Comparison of ENCODE assay signal across 10 mouse cellular contexts in the genomic region with DNA sequence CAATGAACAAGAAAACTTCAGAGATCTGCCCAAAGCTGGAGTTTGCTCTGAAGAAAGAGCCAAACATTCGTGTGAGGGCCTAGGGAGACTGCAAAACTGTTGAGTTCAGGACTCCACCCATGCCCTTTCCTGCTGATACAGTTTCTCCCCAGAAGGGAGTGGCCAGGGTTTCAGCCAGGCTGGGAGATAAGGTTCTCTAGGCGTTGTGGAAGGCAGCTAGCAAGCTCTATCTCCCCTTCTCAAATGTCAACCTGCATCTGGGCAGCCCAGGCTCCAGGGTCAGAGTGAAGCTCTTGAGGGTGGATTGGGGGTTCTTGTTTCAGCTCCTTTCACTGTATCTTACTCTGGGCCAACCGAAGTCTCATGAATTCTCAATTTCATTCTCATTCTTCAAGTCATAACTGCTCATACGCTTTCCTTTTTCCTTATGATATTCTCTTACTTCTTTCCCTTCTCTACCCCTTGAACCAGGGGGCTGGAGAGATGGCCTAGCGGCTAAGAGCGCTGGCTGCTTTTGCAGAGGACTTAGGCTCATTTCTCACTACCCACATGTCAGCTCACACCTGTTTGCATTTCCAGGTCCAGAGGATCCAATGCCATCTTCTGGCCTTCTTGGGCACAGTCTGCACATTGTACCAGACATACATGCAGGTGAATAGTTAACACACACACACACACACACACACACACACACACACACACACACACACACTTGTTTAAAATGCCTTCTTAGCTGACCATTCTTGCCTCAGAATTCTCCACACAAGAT. TPM values are rescaled to one million over a fixed set of nuclear protein-coding genes. Genes with fewer than 3 reads are reported as not detected.
A peak's percentile ranks its signal among the peaks of the same experiment; 100 is the strongest.
DNase-seq lines count a peak whose midpoint lies in the region; ATAC-seq lines count a peak whose summit lies in the region.
"Had no signal": no experiment of that assay in that cellular context is flagged by ENCODE, and none has a peak within 500 bp of the region (broad histone marks: within the 10 kb centered on the region; RNA-seq: fewer than 3 reads in every experiment).

No protein-coding gene starts in this region.

- no peak for DNase-seq in midbrain, embryonic 10.5 days (ENCODE audit: low spot score)
- DNase-seq in liver: peak; percentile 92
- peak; percentile 55 to 57 for DNase-seq in spleen, postnatal 14 days (ENCODE audit: low spot score in 2 of 2)
- DNase-seq in cerebellum, adult 11-12 months: no peak
- DNase-seq: forebrain, postnatal 0 days had no signal

- 0 out of 2 replicates have a peak overlapping the region, but pooled peaks have one; percentile 23 for H3K27ac ChIP-seq in midbrain, embryonic 10.5 days (replicated peaks)
- H3K27ac ChIP-seq in midbrain, embryonic 16.5 days (ENCODE audit: low read length): no peak overlapping the region
- no peak overlapping the region for H3K27ac ChIP-seq in forebrain, embryonic 12.5 days
- H3K27ac ChIP-seq: midbrain, embryonic 13.5 days had no signal

- H3K4me3 ChIP-seq in midbrain, embryonic 10.5 days: no peak overlapping the region
- H3K4me3 ChIP-seq in midbrain, embryonic 16.5 days (ENCODE audit: low read depth, low read length): no peak overlapping the region
- H3K4me3 ChIP-seq in forebrain, embryonic 12.5 days (replicated peaks): no peak overlapping the region
- H3K4me3 ChIP-seq: midbrain, embryonic 13.5 days had no signal

- H3K4me1 ChIP-seq in midbrain, embryonic 10.5 days: peaks cover 3% of the 10 kb centered on the region; the same call in 1 of the 2 replicates
- H3K4me1 ChIP-seq in midbrain, embryonic 16.5 days (ENCODE audit: control insufficient read depth, insufficient read depth, low read length): no peaks in the 10 kb centered on the region
- H3K4me1 ChIP-seq in forebrain, embryonic 12.5 days: 0 out of 2 replicates have a peak, but pooled peaks cover 4% of the 10 kb centered on the region

- WGBS in midbrain, embryonic 10.5 days: 80% methylated on average over 6 of the region's 6 CpGs
- 81% methylated on average over 6 of the region's 6 CpGs for WGBS in midbrain, embryonic 16.5 days
- WGBS in forebrain, embryonic 12.5 days: 77% methylated on average over 6 of the region's 6 CpGs

- H3K9ac ChIP-seq in midbrain, embryonic 16.5 days (ENCODE audit: low read depth, low read length): no peak overlapping the region
- no peak overlapping the region for H3K9ac ChIP-seq in forebrain, embryonic 12.5 days
- H3K9ac ChIP-seq: forebrain, postnatal 0 days; midbrain, embryonic 13.5 days had no signal

- no peaks in the 10 kb centered on the region for H3K27me3 ChIP-seq in midbrain, embryonic 10.5 days (ENCODE audit: low read depth, poor library complexity, severe bottlenecking)
- H3K27me3 ChIP-seq in midbrain, embryonic 16.5 days (ENCODE audit: control insufficient read depth, insufficient read depth, low read depth, low read length): no peaks in the 10 kb centered on the region
- no peaks in the 10 kb centered on the region for H3K27me3 ChIP-seq in forebrain, embryonic 12.5 days
- H3K27me3 ChIP-seq: midbrain, embryonic 13.5 days had no signal

- no peaks in the 10 kb centered on the region; the same call in 1 of the 2 replicates for H3K9me3 ChIP-seq in midbrain, embryonic 10.5 days (replicated peaks)
- H3K9me3 ChIP-seq in midbrain, embryonic 16.5 days (replicated peaks; ENCODE audit: control insufficient read depth, low read length, poor library complexity, severe bottlenecking): no peaks in the 10 kb centered on the region
- H3K9me3 ChIP-seq in forebrain, embryonic 12.5 days: no peaks in the 10 kb centered on the region
- H3K9me3 ChIP-seq: midbrain, embryonic 13.5 days had no signal

- no peaks in the 10 kb centered on the region for H3K36me3 ChIP-seq in midbrain, embryonic 10.5 days
- no peaks in the 10 kb centered on the region for H3K36me3 ChIP-seq in midbrain, embryonic 16.5 days (ENCODE audit: control insufficient read depth, insufficient read depth, low read length)
- no peaks in the 10 kb centered on the region for H3K36me3 ChIP-seq in forebrain, embryonic 12.5 days (replicated peaks)
- H3K36me3 ChIP-seq: midbrain, embryonic 13.5 days had no signal

- H3K4me2 ChIP-seq in midbrain, embryonic 16.5 days (ENCODE audit: low read length): no peak overlapping the region
- H3K4me2 ChIP-seq in forebrain, embryonic 12.5 days: no peak overlapping the region
- H3K4me2 ChIP-seq: midbrain, embryonic 13.5 days had no signal

- no peak for ATAC-seq in midbrain, embryonic 16.5 days
- ATAC-seq in erythroblast, adult 5-6 weeks (replicated peaks; ENCODE audit: low FRiP score, poor library complexity, severe bottlenecking): peak; percentile 77
- ATAC-seq in forebrain, embryonic 12.5 days (ENCODE audit: low FRiP score): no peak
- no peak for ATAC-seq in activated CD4-positive, CD25-positive, alpha-beta regulatory T cell, adult 4 months
- ATAC-seq: forebrain, postnatal 0 days; midbrain, embryonic 13.5 days had no signal

RNA-seq across cellular contexts. Expression of a gene that starts 25.0 kb away (rescaled TPM):
- polyA plus RNA-seq in midbrain, embryonic 10.5 days (2016; fragmentation: Nextera tagmentation; extraction: Ambion mirVana): not detected in 2 replicates
- 0.19 and 0.31 TPM in 2 replicates for polyA plus RNA-seq in midbrain, embryonic 16.5 days (2015; fragmentation: Nextera tagmentation; extraction: Ambion mirVana)
- not detected in 2 replicates for total RNA-seq in erythroblast, adult 5-6 weeks (2015; ENCODE audit: low replicate concordance)
- 0.28 TPM in 1 of 2 replicates, not detected in the other for total RNA-seq in erythroblast, adult 5-6 weeks (2017; ENCODE audit: low replicate concordance)
- polyA plus RNA-seq in forebrain, embryonic 12.5 days (2016; fragmentation: Nextera tagmentation; extraction: Ambion mirVana): not detected in 2 replicates
- polyA plus RNA-seq in activated CD4-positive, CD25-positive, alpha-beta regulatory T cell, adult 4 months (2017; shearing (Covaris generic)): under 1 TPM in 1 of 2 experiments, not detected in 1; 0.37 TPM
- polyA plus RNA-seq: midbrain, embryonic 13.5 days had no signal

Comparison
In these comparisons a context has a peak if more than half of its experiments do, and no peak if none do; other contexts are left out.
1. DNase-seq: peak in liver (single experiment) and spleen, postnatal 14 days (2 of 2); none in midbrain, embryonic 10.5 days (single experiment) and cerebellum, adult 11-12 months (single experiment).